Mouse (Mus musculus): ENCODE measurements around the gene Golt1b.

- TF ChIP-seq POLR2A (IDR thresholded peaks at IDR 0.05; ENCODE audit: extremely low read depth, insufficient read depth, low read length), result no peak
- TF ChIP-seq CTCF (IDR thresholded peaks at IDR 0.05; ENCODE audit: low read depth, low read length), result no peak
Measured at GRCm38 (mm10) chr6:142453311-142453710, 66.3 kb downstream of the Golt1b start.

Measured in liver, adult 2 months (tissue).